Mouse (Mus musculus) brain, adult 2 months (tissue): Measurements from ENCODE around the gene Aqp2.
A peak's percentile ranks its signal among the peaks of the same experiment; 100 is the strongest.

Experiments used
- DNase-seq: peaks from one replicate; pipeline ENCODE4 v3.0.0; 2011; ENCODE audit warnings: low read depth, low spot score

The Aqp2 gene

GRCm38 (mm10) chr15:99578802-99579485, at the start of gene Aqp2:
TSS of gene Aqp2 (plus strand) at chr15:99579055.
- peak; percentile 16 for DNase-seq

- peak; percentile 73 for DNase-seq
Measured at GRCm38 (mm10) chr15:99531146-99531545, 47.7 kb upstream of the Aqp2 start.

DNA sequence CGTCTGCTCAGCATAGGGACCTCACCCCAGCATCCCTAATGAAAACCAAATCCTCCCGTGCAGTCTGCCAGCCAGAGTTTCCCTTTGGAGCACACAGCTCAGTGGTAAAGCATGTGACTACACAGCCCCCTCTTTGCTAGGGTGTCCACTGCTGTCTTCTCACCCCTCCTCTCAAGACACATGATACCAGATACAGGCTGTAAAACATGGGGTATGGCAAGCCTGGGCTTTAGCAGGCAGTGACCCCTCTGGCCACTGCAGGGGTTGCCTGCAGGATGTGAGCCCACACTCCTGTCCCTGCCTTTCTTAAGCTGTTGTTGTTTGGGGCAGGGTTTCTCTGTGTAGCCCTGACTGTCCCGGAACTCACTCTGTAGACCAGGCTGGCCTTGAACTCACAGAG, 46.8 kb upstream of the Aqp2 start:
- no peak for DNase-seq

DNA sequence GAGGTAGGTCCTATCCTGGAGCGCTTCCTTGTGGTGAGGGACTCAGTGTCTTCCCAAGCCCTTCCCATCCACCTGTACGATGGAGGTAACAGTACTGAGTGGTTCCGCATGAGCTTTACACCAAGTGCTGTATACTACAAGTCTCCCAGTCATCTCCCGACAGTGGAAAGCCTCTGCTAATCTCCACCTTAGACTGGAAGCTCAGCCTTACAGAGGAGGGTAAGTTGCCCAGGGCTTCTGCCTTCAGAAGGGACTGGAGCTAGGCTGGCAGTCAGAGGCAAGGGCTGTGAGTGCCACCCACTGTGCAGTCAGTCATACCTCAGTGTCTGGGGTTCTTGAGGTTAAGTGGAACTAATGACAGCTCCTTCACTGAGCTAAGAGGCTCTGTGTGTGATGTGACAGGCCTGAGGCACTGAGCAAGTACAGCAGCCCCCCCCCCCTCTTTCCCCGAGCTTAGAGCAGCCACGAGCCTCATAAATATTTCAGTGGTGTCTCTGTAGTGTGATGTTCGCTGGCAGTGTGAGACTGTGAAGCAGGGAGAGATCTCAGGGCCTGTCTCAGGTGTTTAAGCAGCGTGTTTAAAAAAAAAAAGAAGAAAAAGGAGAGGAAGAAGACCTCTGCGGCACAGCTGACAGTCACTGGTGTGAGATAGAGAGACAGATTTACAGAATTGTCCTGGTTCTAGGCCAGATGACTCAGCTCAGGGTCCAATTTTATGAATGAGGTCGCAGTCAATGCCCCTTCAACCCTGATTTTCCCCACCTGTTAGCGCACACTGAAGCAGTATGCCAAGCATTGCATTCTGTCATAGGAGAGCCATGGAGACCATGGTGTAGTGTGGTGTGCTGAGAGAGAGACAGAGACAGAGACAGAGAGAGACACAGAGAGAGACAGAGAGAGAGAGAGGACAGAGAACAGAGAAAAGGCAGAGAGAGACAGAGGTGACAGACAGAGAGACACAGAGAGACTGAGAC, 41.7 kb upstream of the Aqp2 start:
- DNase-seq, result peak; percentile 43

- DNase-seq, result no peak
Measured at GRCm38 (mm10) chr15:99539891-99540290, 39.0 kb upstream of the Aqp2 start.

- no peak for DNase-seq
Measured at GRCm38 (mm10) chr15:99544047-99544446, 34.8 kb upstream of the Aqp2 start.

- peak; percentile 17 for DNase-seq
Measured at GRCm38 (mm10) chr15:99546596-99546995, 32.3 kb upstream of the Aqp2 start.

DNA sequence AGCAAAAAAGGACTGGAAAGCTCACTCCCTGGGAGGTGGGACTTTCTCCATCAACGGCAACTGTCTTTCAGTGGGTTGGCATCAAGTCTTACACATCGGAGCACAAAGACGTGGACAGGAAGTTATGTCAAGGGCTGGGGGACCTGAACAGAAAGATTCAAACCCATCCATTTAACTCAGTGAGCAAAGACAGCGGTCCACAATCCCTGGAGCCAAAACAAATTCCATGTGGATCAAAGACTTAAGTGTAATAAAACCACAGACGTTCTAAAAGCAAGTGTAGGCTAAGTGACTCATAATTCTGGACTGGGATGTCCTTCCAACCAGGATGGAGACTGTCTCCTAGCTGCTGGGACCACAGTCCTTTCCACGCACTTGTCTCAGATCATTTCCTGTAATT, 31.1 kb upstream of the Aqp2 start:
- DNase-seq, result no peak

DNA sequence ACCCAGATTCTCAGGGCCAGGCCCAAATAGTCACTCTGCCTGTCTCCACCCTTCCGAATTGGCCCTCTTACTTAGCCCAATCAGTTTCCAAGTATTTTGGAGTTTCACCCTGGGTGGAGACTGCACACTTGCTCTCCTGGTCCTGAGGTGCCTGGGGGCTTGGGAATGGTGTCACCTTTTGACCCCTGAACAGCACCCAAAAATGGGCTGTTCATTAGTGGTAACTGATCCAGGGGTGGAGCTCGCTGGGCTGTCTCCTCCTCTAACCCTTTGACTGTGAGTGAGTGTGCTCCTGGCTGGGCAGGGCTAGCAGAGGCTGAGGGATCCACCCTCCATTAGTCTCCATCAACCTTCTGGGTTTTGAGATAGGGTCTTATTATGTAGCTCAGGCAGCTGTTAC, 29.0 kb upstream of the Aqp2 start:
- no peak for DNase-seq

DNA sequence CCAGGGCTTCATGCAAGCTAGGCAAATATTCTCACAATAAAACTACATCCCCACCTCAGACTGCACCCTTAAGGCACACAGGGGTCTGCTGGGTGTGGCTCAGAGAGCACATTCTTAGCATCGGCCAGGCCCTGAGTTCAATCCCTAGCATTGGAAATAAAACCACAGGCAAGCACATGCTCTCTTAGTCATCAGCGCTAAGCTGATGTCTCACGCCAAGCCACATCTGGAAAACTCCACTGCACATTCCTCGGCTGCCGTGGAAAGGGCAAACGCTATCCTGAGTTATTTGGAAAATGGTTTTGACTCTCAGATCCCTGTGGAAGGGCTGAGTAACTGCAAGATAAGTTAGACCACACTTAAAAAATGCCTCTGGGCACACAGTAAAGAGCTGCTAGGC, 25.1 kb upstream of the Aqp2 start:
- DNase-seq, result no peak

DNA sequence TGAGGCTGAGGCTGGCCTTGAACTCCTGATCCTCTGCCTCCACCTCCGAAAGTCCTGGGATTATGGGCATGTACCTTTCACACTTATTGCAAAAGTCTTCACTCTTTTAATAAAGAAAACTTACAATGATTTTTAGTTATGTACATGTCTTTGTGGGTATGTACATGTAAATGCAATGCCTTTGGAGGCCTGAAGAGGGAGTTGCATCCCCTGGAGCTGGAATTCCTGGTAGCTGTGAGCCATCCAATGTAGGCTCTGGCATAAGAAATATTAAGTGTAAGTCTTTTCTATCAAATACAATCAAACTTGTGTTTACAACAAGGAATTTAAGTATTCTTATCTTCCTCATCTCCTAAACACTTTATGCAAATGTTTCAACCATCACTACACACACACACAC, 19.9 kb upstream of the Aqp2 start:
- DNase-seq, result no peak

DNA sequence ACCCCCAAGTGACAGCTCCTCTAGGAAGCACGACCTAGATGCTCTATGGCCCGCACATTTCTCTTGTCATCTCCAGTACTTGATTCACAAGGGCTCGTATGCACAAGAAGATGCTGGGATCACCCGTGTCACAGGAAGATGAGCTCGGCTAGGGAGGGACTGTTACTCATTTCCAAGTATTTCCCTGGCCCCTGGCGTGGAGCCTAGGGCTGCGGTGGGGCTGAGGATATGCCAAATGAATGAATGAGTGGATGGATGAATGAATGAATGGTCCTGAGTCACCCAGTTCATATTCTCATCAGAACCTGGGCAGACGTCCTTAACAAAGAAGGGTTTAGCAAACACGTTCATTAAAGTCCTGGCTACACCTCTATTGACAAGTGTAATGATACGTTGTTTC, 18.6 kb upstream of the Aqp2 start:
- DNase-seq, result no peak

GRCm38 (mm10) chr15:99567371-99567770, 11.5 kb upstream of the Aqp2 start:
- DNase-seq, result no peak

GRCm38 (mm10) chr15:99568682-99569081, 10.2 kb upstream of the Aqp2 start:
- no peak for DNase-seq

GRCm38 (mm10) chr15:99569123-99569522, 9.7 kb upstream of the Aqp2 start:
- peak; percentile 78 for DNase-seq

- DNase-seq, result peak; percentile 52
Measured at GRCm38 (mm10) chr15:99583463-99584344, 4.8 kb downstream of the Aqp2 start.

DNA sequence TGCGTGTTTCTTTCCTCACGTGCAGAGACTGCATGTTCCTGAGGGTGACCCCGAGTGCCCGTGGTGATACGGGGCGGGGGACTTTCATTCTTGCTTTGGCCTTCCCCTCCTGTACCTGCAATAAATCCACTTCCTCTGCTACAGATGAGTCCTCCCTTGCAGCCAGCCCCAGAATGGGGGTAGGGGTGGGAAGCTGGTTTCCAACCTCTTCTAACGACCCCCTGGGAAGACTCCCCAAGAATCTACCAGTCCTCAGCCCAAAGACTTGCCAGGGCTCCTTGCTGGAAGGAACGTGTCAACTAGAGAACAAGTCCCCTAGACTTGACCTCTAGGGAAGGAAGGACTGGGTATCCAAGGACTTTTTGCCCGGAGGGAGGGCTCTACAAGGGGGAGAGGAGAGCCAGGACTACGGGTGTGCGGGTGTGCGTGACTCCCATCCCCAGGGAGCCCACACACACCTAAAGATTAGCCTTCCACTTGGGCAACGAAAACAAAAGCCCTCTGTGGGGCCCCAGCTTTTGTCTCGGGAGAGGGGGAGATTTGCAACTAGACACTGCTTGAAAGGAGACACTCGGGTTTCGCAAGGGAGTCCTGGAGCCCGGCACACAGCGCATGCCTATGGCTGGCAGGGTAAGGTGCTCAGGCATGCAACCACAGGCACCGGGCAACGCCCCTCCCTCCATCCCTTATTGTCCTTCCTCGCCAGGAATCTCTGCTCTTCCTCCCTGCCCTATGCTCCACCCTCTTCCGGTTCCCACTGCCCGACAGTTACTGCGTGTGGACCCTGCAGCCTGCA, 5.8 kb downstream of the Aqp2 start:
- DNase-seq, result no peak

- no peak for DNase-seq
Measured at GRCm38 (mm10) chr15:99585741-99586140, 6.9 kb downstream of the Aqp2 start.

GRCm38 (mm10) chr15:99586525-99586924, 7.7 kb downstream of the Aqp2 start:
- no peak for DNase-seq

GRCm38 (mm10) chr15:99589237-99589636, 10.4 kb downstream of the Aqp2 start:
- DNase-seq, result no peak

- no peak for DNase-seq
Measured at GRCm38 (mm10) chr15:99589704-99590103, 10.8 kb downstream of the Aqp2 start.
